Mouse (Mus musculus) liver, embryonic 14.5 days (tissue): ENCODE data around the gene Pla2g1b.

Experiments used
- CTCF ChIP-seq: IDR thresholded peaks from 2 replicates; pipeline ENCODE4 v1.5.1; 2016; ENCODE audit warnings: antibody characterized with exemption, low read depth, control low read depth
- EP300 ChIP-seq: IDR thresholded peaks from 2 replicates; pipeline ENCODE4 v1.6.1; 2016; ENCODE audit warnings: antibody characterized with exemption, low read depth

DNA sequence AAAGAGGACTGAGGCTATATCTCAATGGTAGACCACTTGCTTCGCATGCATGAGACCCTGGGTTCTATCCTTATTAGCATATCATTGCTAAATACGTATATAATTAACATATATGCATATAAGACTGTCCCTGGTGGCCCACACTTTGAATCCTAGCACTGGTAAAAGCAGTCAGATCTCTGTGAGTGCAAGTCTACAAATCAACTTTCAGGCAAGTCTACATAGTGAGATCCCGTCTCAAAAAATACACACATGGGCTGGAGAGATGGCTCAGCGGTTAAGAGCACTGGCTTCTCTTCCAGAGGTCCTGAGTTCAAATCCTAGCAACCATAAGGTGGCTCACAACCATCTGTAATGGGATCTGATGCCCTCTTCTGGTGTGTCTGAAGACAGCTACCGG, 25.0 kb downstream of the Pla2g1b start:
- TF ChIP-seq EP300 (no peak), CTCF (no peak)
